Mouse (Mus musculus): Measurements from ENCODE around the gene Olfr465-ps1.
A peak's percentile ranks its signal among the peaks of the same experiment; 100 is the strongest.

The Olfr465-ps1 gene

DNA sequence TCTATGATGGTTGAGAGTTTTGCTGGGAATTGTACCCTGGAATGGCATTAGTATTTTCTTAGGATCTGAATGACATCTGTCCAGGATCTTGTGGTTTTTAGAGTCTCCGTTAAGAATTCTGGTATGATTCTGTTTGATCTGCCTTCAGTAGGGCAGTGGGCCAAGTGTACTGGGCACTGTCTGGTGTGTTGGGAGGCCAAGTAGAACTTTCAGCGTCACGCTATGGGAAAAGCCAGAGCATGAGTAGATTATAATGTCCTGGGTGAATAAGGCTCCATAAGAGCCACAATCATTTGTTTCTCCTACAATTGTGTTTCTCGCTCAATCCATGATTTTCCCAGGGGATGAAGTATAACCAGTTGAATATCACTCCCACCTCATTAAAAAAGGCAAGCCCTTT is at the start of gene Olfr465-ps1:
Olfr465-ps1 (plus strand) TSS at position 301 of the 400 bp plus-strand sequence.
- no peak for DNase-seq

GRCm38 (mm10) chr13:65095923-65096322 is 42.0 kb upstream of the Olfr465-ps1 start:
- no peak for DNase-seq

DNA sequence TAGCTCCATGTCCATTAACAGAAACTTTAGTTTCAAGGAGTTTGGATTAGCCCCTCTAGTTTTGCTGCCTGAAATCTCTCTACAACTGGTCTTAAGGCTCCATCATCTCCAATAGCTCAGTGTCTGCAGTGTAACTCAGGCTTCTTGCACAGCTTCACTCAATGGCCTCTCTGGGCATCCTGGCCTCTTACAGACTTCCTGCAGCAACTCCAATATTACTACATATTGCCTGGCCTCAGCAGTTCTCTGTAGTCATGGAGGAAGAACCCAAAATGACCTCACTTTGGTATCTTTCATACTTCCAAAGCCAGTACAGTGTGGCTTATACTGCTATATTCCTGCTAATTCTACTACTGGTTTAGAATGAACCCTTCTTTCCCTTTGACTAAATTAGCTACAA is 40.9 kb upstream of the Olfr465-ps1 start:
- DNase-seq: no peak

GRCm38 (mm10) chr13:65100678-65101077 is 37.2 kb upstream of the Olfr465-ps1 start:
- DNase-seq: no peak

- no peak for DNase-seq
Observed at GRCm38 (mm10) chr13:65101232-65101631, 36.7 kb upstream of the Olfr465-ps1 start.

- peak; percentile 41 to 46 for DNase-seq
Observed at GRCm38 (mm10) chr13:65111961-65112360, 25.9 kb upstream of the Olfr465-ps1 start.

GRCm38 (mm10) chr13:65112459-65113110 is 25.3 kb upstream of the Olfr465-ps1 start, which contains the start of gene Mfsd14b:
Gene Mfsd14b (minus strand): TSS chr13:65112975.
- DNase-seq: peak; percentile 90 to 93

- DNase-seq: no peak
Observed at GRCm38 (mm10) chr13:65113239-65113638, 24.6 kb upstream of the Olfr465-ps1 start.

GRCm38 (mm10) chr13:65120984-65121383 is 16.9 kb upstream of the Olfr465-ps1 start:
- DNase-seq: no peak

- DNase-seq: no peak
Observed at GRCm38 (mm10) chr13:65122111-65122510, 15.8 kb upstream of the Olfr465-ps1 start.

GRCm38 (mm10) chr13:65127063-65127847 is 10.6 kb upstream of the Olfr465-ps1 start:
- DNase-seq: no peak

- no peak for DNase-seq
Observed at GRCm38 (mm10) chr13:65149940-65150339, 12.1 kb downstream of the Olfr465-ps1 start, which contains the start of gene Olfr466. Gene Olfr466 (plus strand): TSS chr13:65150240.

GRCm38 (mm10) chr13:65174102-65174501 is 36.2 kb downstream of the Olfr465-ps1 start:
- no peak for DNase-seq

GRCm38 (mm10) chr13:65175734-65176471 is 38.0 kb downstream of the Olfr465-ps1 start:
- DNase-seq: peak; percentile 7 to 14

GRCm38 (mm10) chr13:65176472-65177091 is 38.7 kb downstream of the Olfr465-ps1 start:
- DNase-seq: no peak

All from lung, adult 18-20 months (tissue).